Mouse (Mus musculus) urinary bladder, postnatal 14 days (tissue): ENCODE measurements around the gene Twf2.

Experiments used
- DNase-seq: peaks from one replicate; pipeline ENCODE4 v3.0.0; 2021; ENCODE audit warnings: low spot score

The Twf2 gene

GRCm38 (mm10) chr9:106237401-106237800, 34.5 kb downstream of the Twf2 start:
- no peak for DNase-seq

GRCm38 (mm10) chr9:106237878-106238277, 35.0 kb downstream of the Twf2 start:
- no peak for DNase-seq

- DNase-seq: no peak
These were observed 38.7 kb downstream of the Twf2 start for GRCm38 (mm10) chr9:106241541-106242164.

- DNase-seq: no peak
These were observed 40.0 kb downstream of the Twf2 start for GRCm38 (mm10) chr9:106242813-106243488.

GRCm38 (mm10) chr9:106249550-106249949, 46.6 kb downstream of the Twf2 start:
- peak; percentile 58 for DNase-seq

GRCm38 (mm10) chr9:106250245-106250644, 47.3 kb downstream of the Twf2 start:
- peak; percentile 55 for DNase-seq

- DNase-seq: no peak
These were observed 48.2 kb downstream of the Twf2 start for GRCm38 (mm10) chr9:106251066-106251465.

GRCm38 (mm10) chr9:106254001-106254400, 51.1 kb downstream of the Twf2 start:
- no peak for DNase-seq

- DNase-seq: no peak
These were observed 55.5 kb downstream of the Twf2 start for GRCm38 (mm10) chr9:106258412-106258811.

GRCm38 (mm10) chr9:106258990-106259389, 56.1 kb downstream of the Twf2 start:
- DNase-seq: no peak

- no peak for DNase-seq
These were observed 58.1 kb downstream of the Twf2 start for GRCm38 (mm10) chr9:106261058-106261457.

GRCm38 (mm10) chr9:106261491-106261890, 58.6 kb downstream of the Twf2 start:
- DNase-seq: no peak

GRCm38 (mm10) chr9:106262075-106262474, 59.2 kb downstream of the Twf2 start:
- no peak for DNase-seq

- no peak for DNase-seq
These were observed 60.5 kb downstream of the Twf2 start for GRCm38 (mm10) chr9:106263381-106263924.
